Mouse (Mus musculus) intestine, postnatal 0 days (tissue): ENCODE data around the gene Kdm5a. TPM values are rescaled to one million over a fixed set of nuclear protein-coding genes. Genes with fewer than 3 reads are reported as not detected.
A peak's percentile ranks its signal among the peaks of the same experiment; 100 is the strongest.

Experiments used
- ATAC-seq: fragments of 200-750 bp; cut with Nextera tagmentation; 2 replicates; pipeline ENCODE4 v1.8.0; 2017; ENCODE audit warnings: mild to moderate bottlenecking, moderate TSS enrichment, moderate library complexity
- H3K27ac ChIP-seq: fragments of 300-500 bp; sonication (generic); 2 replicates; pipeline ENCODE4 v1.5.1; 2014; ENCODE audit warnings: mild to moderate bottlenecking, low read depth, low read length, moderate library complexity
- H3K27me3 ChIP-seq: fragments of 300-500 bp; sonication (generic); replicated peaks from 2 replicates; pipeline ENCODE4 v1.6.1; 2014; ENCODE audit warnings: low read length, mixed read lengths; ENCODE audit not compliant: control insufficient read depth, insufficient read depth
- H3K36me3 ChIP-seq: fragments of 300-500 bp; sonication (generic); 2 replicates; pipeline ENCODE4 v1.6.1; 2014; ENCODE audit warnings: mild to moderate bottlenecking, moderate library complexity; ENCODE audit not compliant: control insufficient read depth, insufficient read depth
- H3K4me1 ChIP-seq: fragments of 300-500 bp; sonication (generic); replicated peaks from 2 replicates; pipeline ENCODE4 v1.6.1; 2014; ENCODE audit warnings: antibody characterized with exemption, low read length, mixed read lengths; ENCODE audit not compliant: control insufficient read depth, insufficient read depth
- H3K4me2 ChIP-seq: fragments of 300-500 bp; sonication (generic); replicated peaks from 2 replicates; pipeline ENCODE4 v1.6.1; 2014; ENCODE audit warnings: low read depth, mild to moderate bottlenecking, moderate library complexity
- H3K4me3 ChIP-seq: fragments of 300-500 bp; sonication (generic); 2 replicates; pipeline ENCODE4 v1.5.1; 2014; ENCODE audit warnings: low read depth, low read length
- H3K9ac ChIP-seq: fragments of 300-500 bp; sonication (generic); 2 replicates; pipeline ENCODE4 v1.6.1; 2014; ENCODE audit warnings: mild to moderate bottlenecking, low read depth, low read length
- H3K9me3 ChIP-seq: fragments of 300-500 bp; sonication (generic); 2 replicates; pipeline ENCODE4 v1.6.1; 2016; ENCODE audit warnings: mixed run types; ENCODE audit not compliant: control insufficient read depth
- CTCF ChIP-seq: sonication (generic); IDR thresholded peaks from 2 replicates; pipeline ENCODE4 v1.5.1; 2016; ENCODE audit warnings: low read depth, mild to moderate bottlenecking, control low read depth, antibody characterized with exemption, moderate library complexity
- WGBS: fragments of 180-500 bp; shearing (Covaris S2); extraction: QIAGEN DNeasy Blood & Tissue Kit; methylation state at CpG from one replicate; pipeline ENCODE4 v1.1.7; 2014; 5-methylcytosine and 5-hydroxymethylcytosine counted together
- polyA plus RNA-seq: library from polyadenylated mRNA; unstranded; fragments of >200 nt; fragmentation: Nextera tagmentation; extraction: Ambion mirVana; gene quantifications from 2 replicates; pipeline ENCODE4 v1.2.1, GENCODE M21; 2015

Kdm5a gene
- polyA plus RNA-seq, 1 experiment from 2014 or later = 20.2 TPM

DNA sequence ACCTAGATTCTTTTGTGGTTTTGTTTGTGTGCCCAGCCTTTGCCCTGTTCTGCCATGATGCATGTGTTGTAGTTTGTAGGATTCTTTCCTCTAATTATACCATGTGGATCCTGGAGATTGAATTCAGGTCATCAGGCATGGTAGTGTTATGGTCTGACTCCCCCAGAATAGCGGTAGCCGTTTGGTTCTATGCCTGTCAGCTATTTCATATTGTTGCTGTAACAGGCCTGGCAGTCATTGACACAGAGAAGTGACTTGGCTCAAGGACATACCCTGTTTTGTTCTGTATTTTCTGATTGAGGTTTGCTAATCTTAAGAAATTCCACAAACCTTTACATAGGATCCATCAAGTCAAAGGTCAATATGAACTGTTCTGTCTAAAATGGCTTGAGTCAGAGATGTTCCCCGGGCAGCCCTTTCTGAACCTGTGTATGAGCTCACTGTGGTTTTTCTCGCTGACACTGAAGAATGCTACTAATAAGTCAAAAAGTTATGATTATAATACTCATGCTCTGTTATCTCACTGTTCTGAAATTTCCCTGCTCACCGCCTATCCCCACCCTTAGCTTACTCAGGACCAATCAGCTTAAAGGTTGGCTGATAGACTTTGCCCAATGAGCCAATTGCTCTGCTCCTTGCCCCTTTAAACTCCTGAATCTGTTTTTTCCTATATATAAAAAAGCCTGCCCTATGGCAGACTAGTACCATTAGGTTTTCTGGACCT is 31.9 kb downstream of the Kdm5a start:
- no peak for TF ChIP-seq CTCF
- H3K27me3 ChIP-seq = no peaks in the 10 kb centered on the region
- H3K27ac ChIP-seq = no peak overlapping the region
- H3K4me1 ChIP-seq = no peaks in the 10 kb centered on the region
- no peak overlapping the region for H3K4me2 ChIP-seq
- peak; percentile 78 for ATAC-seq
- 66% methylated on average over 5 of the region's 5 CpGs for WGBS
- no peak overlapping the region for H3K9ac ChIP-seq
- H3K9me3 ChIP-seq = no peaks in the 10 kb centered on the region
- no peak overlapping the region for H3K4me3 ChIP-seq
- peaks cover 41% of the 10 kb centered on the region for H3K36me3 ChIP-seq

DNA sequence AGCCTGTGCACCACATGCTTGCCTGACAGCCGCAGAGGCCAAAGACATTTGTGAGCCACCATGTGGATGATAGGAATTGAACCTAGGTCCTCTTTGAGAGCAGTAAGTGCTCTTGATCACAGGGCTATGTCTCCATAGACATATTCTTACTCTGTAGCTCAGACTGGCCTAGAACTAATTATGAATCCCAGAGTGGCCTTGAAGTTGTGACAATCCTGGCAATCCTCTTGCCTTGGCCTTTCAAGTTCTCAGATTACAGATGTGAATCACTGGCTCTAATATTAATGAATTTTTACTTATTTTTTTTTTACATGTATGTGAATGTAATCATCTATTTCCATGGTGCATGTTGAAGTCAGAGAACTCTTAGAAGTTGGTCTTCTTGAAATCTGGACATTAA is 40.0 kb downstream of the Kdm5a start:
- no peak for ATAC-seq
- Histone ChIP-seq H3K27me3 (no peaks in the 10 kb centered on the region), H3K4me1 (no peaks in the 10 kb centered on the region), H3K27ac (no peak overlapping the region), H3K9me3 (no peaks in the 10 kb centered on the region), H3K4me3 (no peak overlapping the region), H3K4me2 (no peak overlapping the region), H3K9ac (no peak overlapping the region), H3K36me3 (peaks cover 71% of the 10 kb centered on the region)
- TF ChIP-seq CTCF = no peak
- 87% methylated on average over 1 of the region's 1 CpGs for WGBS

GRCm38 (mm10) chr6:120438161-120438560 is 74.2 kb downstream of the Kdm5a start:
- Histone ChIP-seq H3K9me3 (no peaks in the 10 kb centered on the region), H3K9ac (no peak overlapping the region), H3K27ac (no peak overlapping the region), H3K4me1 (no peaks in the 10 kb centered on the region), H3K36me3 (peaks cover 38% of the 10 kb centered on the region), H3K4me2 (no peak overlapping the region), H3K27me3 (no peaks in the 10 kb centered on the region), H3K4me3 (no peak overlapping the region)
- no peak for TF ChIP-seq CTCF
- WGBS = 85% methylated on average over 3 of the region's 3 CpGs
- no peak for ATAC-seq

- peaks cover 24% of the 10 kb centered on the region for H3K36me3 ChIP-seq
- H3K27ac ChIP-seq = no peak overlapping the region
- 84% methylated on average over 4 of the region's 4 CpGs for WGBS
- H3K4me2 ChIP-seq = no peak overlapping the region
- H3K9ac ChIP-seq = no peak overlapping the region
- ATAC-seq = no peak
- no peaks in the 10 kb centered on the region for H3K9me3 ChIP-seq
- no peak for TF ChIP-seq CTCF
- no peak overlapping the region for H3K4me3 ChIP-seq
- no peaks in the 10 kb centered on the region for H3K4me1 ChIP-seq
- H3K27me3 ChIP-seq = no peaks in the 10 kb centered on the region
Measured at GRCm38 (mm10) chr6:120442171-120442749, 78.3 kb downstream of the Kdm5a start.

DNA sequence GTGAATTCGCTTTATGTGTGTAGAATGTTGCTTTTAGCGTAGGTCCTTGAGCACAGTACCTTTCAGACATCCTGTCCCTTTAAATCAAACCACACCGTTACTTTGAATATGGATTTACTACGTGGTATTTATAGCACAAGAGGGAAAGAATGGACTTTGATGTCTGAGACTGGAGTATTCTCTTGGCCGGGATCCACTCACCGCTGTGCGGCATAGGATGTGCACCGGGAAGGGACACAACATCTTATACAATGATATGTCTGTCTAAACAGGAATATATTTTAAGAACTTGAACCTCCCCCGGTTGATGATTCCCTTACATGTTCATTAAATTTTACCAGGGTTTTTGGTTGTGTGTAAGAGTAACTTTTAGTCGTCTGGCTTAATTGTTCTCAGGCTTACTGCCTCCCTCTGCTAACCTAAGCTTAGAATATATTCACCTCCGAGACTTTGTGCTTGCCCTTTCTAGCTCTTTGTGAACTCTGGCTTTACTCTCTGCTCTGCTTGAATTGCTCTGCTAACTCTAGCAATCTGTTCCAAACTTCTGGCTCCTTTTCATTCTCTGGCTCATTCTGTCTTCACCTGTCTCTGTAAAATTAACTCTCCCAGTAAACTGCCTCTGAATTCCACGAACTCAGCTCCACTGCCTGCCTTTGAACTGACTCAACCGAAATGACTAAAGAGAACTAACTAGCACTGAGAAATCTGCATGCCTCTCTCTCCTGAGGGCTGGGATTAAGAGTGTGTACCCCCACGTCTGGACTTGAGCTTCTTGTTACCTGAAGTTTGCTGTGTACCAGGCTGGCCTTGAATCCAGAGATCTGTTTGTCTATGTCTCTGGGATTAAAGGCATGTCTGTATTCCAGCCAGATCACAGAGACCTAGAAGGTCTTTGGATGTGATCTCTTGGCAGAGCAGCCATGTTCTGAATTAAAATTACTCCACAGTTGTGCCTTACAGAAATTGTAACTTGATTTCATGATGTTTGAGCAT is 79.7 kb downstream of the Kdm5a start:
- 52% methylated on average over 14 of the region's 14 CpGs for WGBS
- Histone ChIP-seq H3K36me3 (peaks cover 13% of the 10 kb centered on the region), H3K27me3 (no peaks in the 10 kb centered on the region), H3K4me1 (no peaks in the 10 kb centered on the region), H3K9ac (no peak overlapping the region), H3K4me3 (no peak overlapping the region), H3K9me3 (no peaks in the 10 kb centered on the region), H3K27ac (peak overlapping the region; percentile 57; the same call in 1 of the 2 replicates), H3K4me2 (0 out of 2 replicates have a peak overlapping the region, but pooled peaks have one; percentile 10)
- ATAC-seq = peak; percentile 75
- TF ChIP-seq CTCF = no peak

DNA sequence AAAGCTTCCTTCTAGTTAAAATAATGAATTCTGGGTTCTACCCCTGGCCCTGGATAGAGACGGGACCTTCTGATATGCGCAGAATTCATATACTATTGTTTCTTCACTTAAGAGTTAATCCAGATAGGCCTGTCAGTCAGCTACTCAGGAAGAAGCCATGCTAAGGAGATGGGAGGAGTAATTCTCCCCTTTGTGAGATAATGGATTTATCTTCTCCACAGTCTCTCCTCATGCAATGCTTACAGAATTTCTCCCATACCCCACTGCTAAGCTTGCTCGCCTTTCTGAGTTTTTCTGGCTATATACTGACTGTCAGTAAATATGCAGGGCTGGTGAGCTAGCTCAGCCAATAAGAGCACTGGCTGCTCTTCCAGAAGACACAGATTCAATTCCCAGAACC is 86.3 kb downstream of the Kdm5a start:
- Histone ChIP-seq H3K9ac (no peak overlapping the region), H3K9me3 (no peaks in the 10 kb centered on the region), H3K27ac (no peak overlapping the region), H3K36me3 (no peaks in the 10 kb centered on the region), H3K4me1 (no peaks in the 10 kb centered on the region), H3K4me2 (no peak overlapping the region; the same call in 1 of the 2 replicates), H3K27me3 (no peaks in the 10 kb centered on the region), H3K4me3 (no peak overlapping the region)
- no peak for TF ChIP-seq CTCF
- no peak for ATAC-seq
- WGBS = 81% methylated on average over 3 of the region's 3 CpGs
